Mouse (Mus musculus) ES-E14 (cell line): ENCODE data around the gene Cpe.

Experiments used
- CHD2 ChIP-seq: IDR thresholded peaks from 2 replicates; pipeline ENCODE4 v1.6.1; 2014; ENCODE audit warnings: mild to moderate bottlenecking, low read depth, low read length, inconsistent platforms
- HCFC1 ChIP-seq: IDR thresholded peaks from 2 replicates; pipeline ENCODE4 v1.6.1; 2012; ENCODE audit warnings: low read length, inconsistent platforms, borderline replicate concordance; ENCODE audit not compliant: insufficient read depth
- ZNF384 ChIP-seq: IDR thresholded peaks from 2 replicates; pipeline ENCODE4 v1.6.1; 2012; ENCODE audit warnings: low read depth, low read length, inconsistent platforms

DNA sequence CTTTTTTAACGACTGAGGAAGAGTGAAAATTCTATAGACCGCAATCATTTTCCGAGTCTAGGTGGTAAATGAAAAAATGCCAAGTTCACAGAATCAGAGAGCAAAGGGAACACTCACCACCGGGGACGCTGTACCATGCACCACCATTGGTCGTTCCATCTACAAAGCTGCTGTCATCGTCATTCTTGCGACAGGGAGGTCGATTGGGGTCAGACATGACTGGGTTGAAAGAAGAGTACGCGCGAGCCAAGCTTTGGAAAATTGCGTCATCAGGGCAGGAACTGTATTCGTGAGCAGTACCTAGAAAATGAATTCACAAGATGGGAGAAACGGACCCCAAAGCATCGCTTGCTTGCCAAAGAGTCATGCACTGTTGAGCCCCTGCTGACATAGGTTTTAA is 83.9 kb downstream of the Cpe start:
- TF ChIP-seq ZNF384, result no peak
- no peak for TF ChIP-seq HCFC1
- no peak for TF ChIP-seq CHD2
